Mouse (Mus musculus): ENCODE results near the gene Hadh.

DNA sequence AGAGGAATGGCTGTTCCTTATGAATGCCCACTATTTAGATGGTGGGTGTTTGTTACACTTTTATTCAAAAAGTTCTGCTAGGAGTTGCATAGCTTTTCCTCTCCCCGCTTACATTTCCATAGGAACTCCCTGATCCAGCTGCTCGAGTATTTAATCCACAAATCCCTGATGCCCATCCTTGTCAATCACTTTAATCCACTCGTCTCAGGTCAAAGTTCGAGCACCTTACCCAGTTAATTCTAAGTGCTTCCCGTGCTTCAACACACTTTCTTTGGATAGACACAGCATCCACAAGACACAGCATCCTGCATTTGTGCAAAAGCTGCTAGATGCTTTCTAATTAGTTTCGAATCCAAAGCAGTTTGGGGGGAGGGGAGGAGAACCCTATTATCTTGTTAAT lies 1.5 kb downstream of the Hadh start:
- TF ChIP-seq CTCF (IDR thresholded peaks at IDR 0.05; ENCODE audit: low read depth, low read length) (no peak), POLR2A (IDR thresholded peaks at IDR 0.05; ENCODE audit: borderline replicate concordance, low read depth, low read length) (no peak)

All from bone marrow macrophage, adult 2 months (primary cell).